Mouse (Mus musculus): ENCODE results near the gene Bmf.
A peak's percentile ranks its signal among the peaks of the same experiment; 100 is the strongest.

Bmf gene

GRCm38 (mm10) chr2:118511779-118512417 is 37.6 kb downstream of the Bmf start:
- no peak for DNase-seq

GRCm38 (mm10) chr2:118510447-118511310 is 38.8 kb downstream of the Bmf start:
- peak; percentile 97 for DNase-seq

GRCm38 (mm10) chr2:118509688-118510446 is 39.6 kb downstream of the Bmf start:
- no peak for DNase-seq

- no peak for DNase-seq
These were observed 42.4 kb downstream of the Bmf start for GRCm38 (mm10) chr2:118507126-118507525.

GRCm38 (mm10) chr2:118500191-118500590 is 49.3 kb downstream of the Bmf start:
- DNase-seq: no peak

- peak; percentile 53 for DNase-seq
These were observed 50.1 kb downstream of the Bmf start for GRCm38 (mm10) chr2:118499135-118499961.

GRCm38 (mm10) chr2:118498476-118498875 is 51.0 kb downstream of the Bmf start:
- DNase-seq: no peak

- no peak for DNase-seq
These were observed 51.6 kb downstream of the Bmf start for GRCm38 (mm10) chr2:118497890-118498289.

- DNase-seq: no peak
These were observed 54.5 kb downstream of the Bmf start for GRCm38 (mm10) chr2:118495024-118495423.

- DNase-seq: no peak
These were observed 57.6 kb downstream of the Bmf start for GRCm38 (mm10) chr2:118491741-118492395.

GRCm38 (mm10) chr2:118491281-118491731 is 58.2 kb downstream of the Bmf start:
- DNase-seq: peak; percentile 34

GRCm38 (mm10) chr2:118490241-118491091 is 59.0 kb downstream of the Bmf start:
- peak; percentile 32 for DNase-seq

- no peak for DNase-seq
These were observed 61.7 kb downstream of the Bmf start for GRCm38 (mm10) chr2:118487806-118488205.

- peak; percentile 72 for DNase-seq
These were observed 62.6 kb downstream of the Bmf start for GRCm38 (mm10) chr2:118486933-118487332.

GRCm38 (mm10) chr2:118485415-118485814 is 64.1 kb downstream of the Bmf start:
- no peak for DNase-seq

GRCm38 (mm10) chr2:118484386-118484898 is 65.0 kb downstream of the Bmf start:
- no peak for DNase-seq

GRCm38 (mm10) chr2:118483032-118483431 is 66.5 kb downstream of the Bmf start:
- no peak for DNase-seq

- DNase-seq: no peak
These were observed 68.6 kb downstream of the Bmf start for GRCm38 (mm10) chr2:118480886-118481285.

- peak; percentile 97 for DNase-seq
These were observed 70.0 kb downstream of the Bmf start, which contains the start of gene Srp14 for GRCm38 (mm10) chr2:118479550-118479909. Gene Srp14, minus strand, starts transcription at chr2:118479711.

GRCm38 (mm10) chr2:118478833-118479549 is 70.5 kb downstream of the Bmf start:
- no peak for DNase-seq

Measured in retina, postnatal 1 day (tissue).